Mouse (Mus musculus): ENCODE results near the gene Copz1. TPM values are rescaled to one million over a fixed set of nuclear protein-coding genes. Genes with fewer than 3 reads are reported as not detected.

Gene Copz1
- total and polyA plus RNA-seq, 3 experiments, result 80.0 to 271 (median 148) TPM

- dilution Hi-C loops (cut with MboI; ENCODE audit: extremely low pct_ligation_motif_present, extremely low pct_unique_long_range_greater_than_20kb, low sequenced_read_pairs) (no loop called here), in situ Hi-C loops (cut with MboI; ENCODE audit: low pct_ligation_motif_present, low pct_unique_long_range_greater_than_20kb, low sequenced_read_pairs) (loop anchor here (5.0 kb wide), 2 partner anchors 56 to 121 kb away; no protein-coding TSS in a partner anchor)
- no peak overlapping the region for H3K4me2 ChIP-seq (ENCODE audit: insufficient read depth, low read depth, poor library complexity, severe bottlenecking)
- H3K27me3 ChIP-seq (replicated peaks), result peaks cover 5% of the 10 kb centered on the region
- no peak for DNase-seq (ENCODE audit: extremely low read depth)
- H3K4me1 ChIP-seq (ENCODE audit: control insufficient read depth in 1 of 2, insufficient read depth in 2 of 2), result peaks cover 10 to 78% of the 10 kb centered on the region in 2 experiments; a peak in 3 of 4 replicates
- no peak overlapping the region for H3K9ac ChIP-seq (ENCODE audit: insufficient read depth, low read depth)
- H3K4me3 ChIP-seq (replicated peaks in 1 of 3; ENCODE audit: low read depth in 2 of 3, low read length in 2 of 3, poor library complexity in 1 of 3), result no peak overlapping the region
- TF ChIP-seq ZKSCAN1 (IDR thresholded peaks at IDR 0.05; ENCODE audit: borderline replicate concordance, low read depth, low read length) (no peak), JUND (conservative IDR thresholded peaks at IDR 0.05; ENCODE audit: low read depth, low read length) (no peak), EP300 (IDR thresholded peaks at IDR 0.05; ENCODE audit: low read length) (no peak), RAD21 (IDR thresholded peaks at IDR 0.05; ENCODE audit: low read depth, low read length) (no peak), ZNF384 (IDR thresholded peaks at IDR 0.05; ENCODE audit: low read depth, low read length) (no peak), JUN (IDR thresholded peaks at IDR 0.05; ENCODE audit: insufficient read depth, low read depth, low read length) (no peak)
- H3K27ac ChIP-seq (ENCODE audit: insufficient read depth, low read depth), result no peak overlapping the region
- H3K36me3 ChIP-seq (replicated peaks in 1 of 2; ENCODE audit: control insufficient read depth in 1 of 2, insufficient read depth in 1 of 2, low read length in 1 of 2), result peaks cover 0 to 6% of the 10 kb centered on the region in 2 experiments
- H3K79me2 ChIP-seq (replicated peaks; ENCODE audit: control insufficient read depth, extremely low read depth, insufficient read depth, poor library complexity, severe bottlenecking), result no peaks in the 10 kb centered on the region
- no peaks in the 10 kb centered on the region for H3K9me3 ChIP-seq (replicated peaks; ENCODE audit: low read length)
These were observed 35.8 kb downstream of the Copz1 start for GRCm38 (mm10) chr15:103308056-103308875.

- no peaks in the 10 kb centered on the region for H3K9me3 ChIP-seq (replicated peaks; ENCODE audit: low read length)
- H3K36me3 ChIP-seq (replicated peaks in 1 of 2; ENCODE audit: control insufficient read depth in 1 of 2, insufficient read depth in 1 of 2, low read length in 1 of 2), result peaks cover 0 to 10% of the 10 kb centered on the region in 2 experiments
- TF ChIP-seq SMC3 (IDR thresholded peaks at IDR 0.05; ENCODE audit: low read depth, low read length) (no peak), USF1 (IDR thresholded peaks at IDR 0.05; ENCODE audit: low read depth, low read length) (no peak), RAD21 (IDR thresholded peaks at IDR 0.05; ENCODE audit: low read depth, low read length) (no peak), NRF1 (IDR thresholded peaks at IDR 0.05; ENCODE audit: low read depth, low read length) (no peak), RCOR1 (conservative IDR thresholded peaks at IDR 0.05; ENCODE audit: low read depth, low read length) (no peak), MAFK (IDR thresholded peaks at IDR 0.05; ENCODE audit: insufficient replicate concordance, low read length) (no peak), CTCF (conservative IDR thresholded peaks at IDR 0.05 in 1 of 2, IDR thresholded peaks at IDR 0.05 in 1 of 2; ENCODE audit: low read depth in 2 of 2, low read length in 2 of 2) (no peak), USF2 (conservative IDR thresholded peaks at IDR 0.05; ENCODE audit: low read depth, low read length) (no peak), NELFE (IDR thresholded peaks at IDR 0.05; ENCODE audit: low read depth, low read length) (no peak), HCFC1 (IDR thresholded peaks at IDR 0.05; ENCODE audit: low read depth, low read length) (no peak), KAT2A (IDR thresholded peaks at IDR 0.05; ENCODE audit: insufficient replicate concordance, low read length) (no peak), POLR2A (IDR thresholded peaks at IDR 0.05; ENCODE audit: low read depth, low read length) (no peak), BHLHE40 (IDR thresholded peaks at IDR 0.05; ENCODE audit: low read depth, low read length) (no peak), ETS1 (conservative IDR thresholded peaks at IDR 0.05; ENCODE audit: low read depth, low read length) (no peak), IRF4 (IDR thresholded peaks at IDR 0.05; ENCODE audit: low read depth, low read length) (no peak), UBTF (IDR thresholded peaks at IDR 0.05; ENCODE audit: low read depth, low read length) (no peak), MEF2A (IDR thresholded peaks at IDR 0.05; ENCODE audit: borderline replicate concordance, low read depth, low read length) (no peak), E2F4 (IDR thresholded peaks at IDR 0.05; ENCODE audit: insufficient replicate concordance, low read depth, low read length) (no peak), JUND (conservative IDR thresholded peaks at IDR 0.05; ENCODE audit: low read depth, low read length) (no peak), CHD2 (IDR thresholded peaks at IDR 0.05; ENCODE audit: low read length) (no peak)
- no peak overlapping the region for H3K4me3 ChIP-seq (replicated peaks in 1 of 3; ENCODE audit: low read depth in 2 of 3, low read length in 2 of 3, poor library complexity in 1 of 3)
- DNase-seq (ENCODE audit: extremely low read depth), result no peak
- no peaks in the 10 kb centered on the region for H3K79me2 ChIP-seq (replicated peaks; ENCODE audit: control insufficient read depth, extremely low read depth, insufficient read depth, poor library complexity, severe bottlenecking)
- H3K4me2 ChIP-seq (ENCODE audit: insufficient read depth, low read depth, poor library complexity, severe bottlenecking), result no peak overlapping the region
- in situ Hi-C loops (cut with MboI; ENCODE audit: low pct_ligation_motif_present, low pct_unique_long_range_greater_than_20kb, low sequenced_read_pairs) (loop anchor here (5.0 kb wide), 2 partner anchors 57 to 122 kb away; no protein-coding TSS in a partner anchor), dilution Hi-C loops (cut with MboI; ENCODE audit: extremely low pct_ligation_motif_present, extremely low pct_unique_long_range_greater_than_20kb, low sequenced_read_pairs) (no loop called here)
- peaks cover 3% of the 10 kb centered on the region for H3K27me3 ChIP-seq (replicated peaks)
- no peak overlapping the region for H3K27ac ChIP-seq (ENCODE audit: insufficient read depth, low read depth)
- peaks cover 9 to 76% of the 10 kb centered on the region in 2 experiments; a peak in 3 of 4 replicates for H3K4me1 ChIP-seq (ENCODE audit: control insufficient read depth in 1 of 2, insufficient read depth in 2 of 2)
- H3K9ac ChIP-seq (ENCODE audit: insufficient read depth, low read depth), result no peak overlapping the region
These were observed 36.5 kb downstream of the Copz1 start for GRCm38 (mm10) chr15:103308876-103309580.
